Mouse (Mus musculus): ENCODE data around the gene Cd81. TPM values are rescaled to one million over a fixed set of nuclear protein-coding genes. Genes with fewer than 3 reads are reported as not detected.
A peak's percentile ranks its signal among the peaks of the same experiment; 100 is the strongest.

Gene Cd81
- polyA plus RNA-seq, 2 experiments: 48.0 to 120 TPM

DNA sequence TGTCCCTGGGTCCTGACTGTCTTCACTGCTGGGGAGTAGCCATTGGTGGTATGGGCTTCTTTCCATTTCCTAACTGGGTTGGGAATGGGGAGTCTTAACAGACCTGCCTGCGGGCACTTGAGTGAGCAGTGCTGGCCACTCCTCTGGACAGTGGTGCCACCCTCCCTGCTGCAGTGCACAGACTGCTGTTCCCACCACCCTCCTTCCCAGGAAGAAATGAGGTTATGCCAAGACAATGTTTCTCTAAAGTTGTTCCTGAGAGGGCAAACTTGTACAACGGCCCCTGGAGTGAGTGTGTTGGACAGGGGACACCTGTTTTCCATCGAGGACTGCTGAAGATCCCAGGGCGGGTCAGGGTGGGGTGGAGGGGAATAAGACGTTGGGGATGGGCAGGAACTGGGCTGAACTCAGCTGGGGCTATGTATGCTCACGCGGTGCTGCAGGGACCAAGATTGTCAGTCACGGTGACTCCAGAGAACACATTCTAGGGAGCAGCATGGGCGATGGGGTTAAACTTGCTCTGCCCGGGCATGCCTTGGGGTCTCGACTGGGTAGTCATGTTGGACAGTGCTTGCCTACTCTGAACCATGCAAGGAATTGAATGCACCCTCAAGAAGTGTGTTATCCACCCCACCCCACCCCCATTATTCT lies 1.5 kb downstream of the Cd81 start:
- peaks cover 42 to 61% of the 10 kb centered on the region in 2 experiments for H3K4me1 ChIP-seq (replicated peaks; ENCODE audit: control insufficient read depth in 2 of 2, insufficient read depth in 2 of 2, low read length in 1 of 2)
- DNase-seq (ENCODE audit: low read depth in 3 of 3, low spot score in 3 of 3): no peak
- H3K4me3 ChIP-seq (ENCODE audit: insufficient read depth in 1 of 2, low read depth in 2 of 2, low read length in 2 of 2): peak overlapping the region; percentile 68 to 75
- H3K9ac ChIP-seq (replicated peaks): no peak overlapping the region
- H3K9me3 ChIP-seq (ENCODE audit: control insufficient read depth, low read length): no peaks in the 10 kb centered on the region
- no peaks in the 10 kb centered on the region for H3K36me3 ChIP-seq (replicated peaks; ENCODE audit: control insufficient read depth, insufficient read depth, low read depth)
- TF ChIP-seq EP300 (IDR thresholded peaks at IDR 0.05; ENCODE audit: low read depth): no peak
- no peak for TF ChIP-seq CTCF (IDR thresholded peaks at IDR 0.05; ENCODE audit: low read depth)
- H3K27me3 ChIP-seq (ENCODE audit: control insufficient read depth, insufficient read depth, low read length): no peaks in the 10 kb centered on the region
- H3K4me2 ChIP-seq (ENCODE audit: low read depth): peak overlapping the region; percentile 87
- ATAC-seq (ENCODE audit: insufficient read depth): no peak
- H3K27ac ChIP-seq: no peak overlapping the region
- 18% methylated on average over 11 of the region's 11 CpGs for WGBS (ENCODE audit: insufficient replicate concordance)

- Histone ChIP-seq H3K4me2 (ENCODE audit: low read depth) (peak overlapping the region; percentile 87), H3K27me3 (ENCODE audit: control insufficient read depth, insufficient read depth, low read length) (no peaks in the 10 kb centered on the region), H3K4me1 (replicated peaks; ENCODE audit: control insufficient read depth in 2 of 2, insufficient read depth in 2 of 2, low read length in 1 of 2) (peaks cover 46 to 66% of the 10 kb centered on the region in 2 experiments), H3K9me3 (ENCODE audit: control insufficient read depth, low read length) (no peaks in the 10 kb centered on the region), H3K9ac (replicated peaks) (peak overlapping the region; percentile 1; the same call in 1 of the 2 replicates), H3K36me3 (replicated peaks; ENCODE audit: control insufficient read depth, insufficient read depth, low read depth) (no peaks in the 10 kb centered on the region), H3K4me3 (ENCODE audit: insufficient read depth in 1 of 2, low read depth in 2 of 2, low read length in 2 of 2) (peak overlapping the region; percentile 5 to 75; a peak in 3 of 4 replicates), H3K27ac (no peak overlapping the region)
- TF ChIP-seq EP300 (IDR thresholded peaks at IDR 0.05; ENCODE audit: low read depth) (no peak), CTCF (IDR thresholded peaks at IDR 0.05; ENCODE audit: low read depth) (no peak)
- 26% methylated on average over 3 of the region's 3 CpGs for WGBS (ENCODE audit: insufficient replicate concordance)
- no peak for DNase-seq (ENCODE audit: low read depth in 3 of 3, low spot score in 3 of 3)
- ATAC-seq (ENCODE audit: insufficient read depth): no peak
These were observed 2.0 kb downstream of the Cd81 start for GRCm38 (mm10) chr7:143054612-143054965.

GRCm38 (mm10) chr7:143055001-143055400 lies 2.5 kb downstream of the Cd81 start:
- H3K9ac ChIP-seq (replicated peaks): peak overlapping the region; percentile 1; the same call in 1 of the 2 replicates
- no peaks in the 10 kb centered on the region for H3K9me3 ChIP-seq (ENCODE audit: control insufficient read depth, low read length)
- peaks cover 47 to 68% of the 10 kb centered on the region in 2 experiments for H3K4me1 ChIP-seq (replicated peaks; ENCODE audit: control insufficient read depth in 2 of 2, insufficient read depth in 2 of 2, low read length in 1 of 2)
- peak overlapping the region; percentile 5 to 10; a peak in 1 of 4 replicates for H3K4me3 ChIP-seq (ENCODE audit: insufficient read depth in 1 of 2, low read depth in 2 of 2, low read length in 2 of 2)
- 30% methylated on average over 3 of the region's 3 CpGs for WGBS (ENCODE audit: insufficient replicate concordance)
- ATAC-seq (ENCODE audit: insufficient read depth) (no peak), DNase-seq (ENCODE audit: low read depth in 3 of 3, low spot score in 3 of 3) (no peak)
- H3K27ac ChIP-seq: no peak overlapping the region
- no peaks in the 10 kb centered on the region for H3K36me3 ChIP-seq (replicated peaks; ENCODE audit: control insufficient read depth, insufficient read depth, low read depth)
- no peak for TF ChIP-seq CTCF (IDR thresholded peaks at IDR 0.05; ENCODE audit: low read depth)
- no peak for TF ChIP-seq EP300 (IDR thresholded peaks at IDR 0.05; ENCODE audit: low read depth)
- peak overlapping the region; percentile 87 for H3K4me2 ChIP-seq (ENCODE audit: low read depth)
- no peaks in the 10 kb centered on the region for H3K27me3 ChIP-seq (ENCODE audit: control insufficient read depth, insufficient read depth, low read length)

GRCm38 (mm10) chr7:143055499-143056186 lies 3.1 kb downstream of the Cd81 start:
- no peaks in the 10 kb centered on the region for H3K9me3 ChIP-seq (ENCODE audit: control insufficient read depth, low read length)
- peaks cover 47 to 69% of the 10 kb centered on the region in 2 experiments for H3K4me1 ChIP-seq (replicated peaks; ENCODE audit: control insufficient read depth in 2 of 2, insufficient read depth in 2 of 2, low read length in 1 of 2)
- no peaks in the 10 kb centered on the region for H3K36me3 ChIP-seq (replicated peaks; ENCODE audit: control insufficient read depth, insufficient read depth, low read depth)
- no peaks in the 10 kb centered on the region for H3K27me3 ChIP-seq (ENCODE audit: control insufficient read depth, insufficient read depth, low read length)
- TF ChIP-seq EP300 (IDR thresholded peaks at IDR 0.05; ENCODE audit: low read depth) (no peak), CTCF (IDR thresholded peaks at IDR 0.05; ENCODE audit: low read depth) (no peak)
- no peak overlapping the region for H3K27ac ChIP-seq
- H3K4me3 ChIP-seq (ENCODE audit: insufficient read depth in 1 of 2, low read depth in 2 of 2, low read length in 2 of 2): no peak overlapping the region
- H3K9ac ChIP-seq (replicated peaks): no peak overlapping the region
- WGBS (ENCODE audit: insufficient replicate concordance): 32% methylated on average over 11 of the region's 11 CpGs
- peak overlapping the region; percentile 87 for H3K4me2 ChIP-seq (ENCODE audit: low read depth)
- no peak for ATAC-seq (ENCODE audit: insufficient read depth)
- DNase-seq (ENCODE audit: low read depth in 3 of 3, low spot score in 3 of 3): no peak

GRCm38 (mm10) chr7:143057023-143057422 lies 4.5 kb downstream of the Cd81 start:
- 34% methylated on average over 5 of the region's 5 CpGs for WGBS (ENCODE audit: insufficient replicate concordance)

More at GRCm38 (mm10) chr7:143057023-143057422, 4.5 kb downstream of the Cd81 start:
- Histone ChIP-seq H3K9me3 (ENCODE audit: control insufficient read depth, low read length) (no peaks in the 10 kb centered on the region), H3K27me3 (ENCODE audit: control insufficient read depth, insufficient read depth, low read length) (no peaks in the 10 kb centered on the region), H3K4me2 (ENCODE audit: low read depth) (peak overlapping the region; percentile 60), H3K9ac (replicated peaks) (no peak overlapping the region), H3K4me1 (replicated peaks; ENCODE audit: control insufficient read depth in 2 of 2, insufficient read depth in 2 of 2, low read length in 1 of 2) (peaks cover 43 to 67% of the 10 kb centered on the region in 2 experiments), H3K4me3 (ENCODE audit: insufficient read depth in 1 of 2, low read depth in 2 of 2, low read length in 2 of 2) (no peak overlapping the region), H3K36me3 (replicated peaks; ENCODE audit: control insufficient read depth, insufficient read depth, low read depth) (0 out of 2 replicates have a peak, but pooled peaks cover 3% of the 10 kb centered on the region), H3K27ac (peak overlapping the region; percentile 53; the same call in 1 of the 2 replicates)
- TF ChIP-seq CTCF (IDR thresholded peaks at IDR 0.05; ENCODE audit: low read depth): no peak
- no peak for TF ChIP-seq EP300 (IDR thresholded peaks at IDR 0.05; ENCODE audit: low read depth)
- no peak for DNase-seq (ENCODE audit: low read depth in 3 of 3, low spot score in 3 of 3)
- no peak for ATAC-seq (ENCODE audit: insufficient read depth)
